Mouse (Mus musculus) lung, postnatal 0 days (tissue): ENCODE results near the gene Slc6a13. TPM values are rescaled to one million over a fixed set of nuclear protein-coding genes. Genes with fewer than 3 reads are reported as not detected.

Experiments used
- ATAC-seq: fragments of 200-750 bp; cut with Nextera tagmentation; 2 replicates; pipeline ENCODE4 v1.8.0; 2017; ENCODE audit warnings: moderate library complexity
- DNase-seq: peaks from one replicate; pipeline ENCODE4 v3.0.0-alpha.2; 2016; ENCODE audit warnings: low spot score
- H3K27ac ChIP-seq: fragments of 300-500 bp; sonication (generic); 2 replicates; pipeline ENCODE4 v1.5.1; 2014; ENCODE audit warnings: antibody characterized with exemption, mild to moderate bottlenecking, low read length, mixed read lengths
- H3K27me3 ChIP-seq: fragments of 300-500 bp; sonication (generic); replicated peaks from 2 replicates; pipeline ENCODE4 v1.6.1; 2014; ENCODE audit warnings: low read length, mixed read lengths; ENCODE audit not compliant: insufficient read depth
- H3K36me3 ChIP-seq: fragments of 300-500 bp; sonication (generic); 2 replicates; pipeline ENCODE4 v1.6.1; 2014; ENCODE audit warnings: low read length, mixed read lengths; ENCODE audit not compliant: insufficient read depth
- H3K4me1 ChIP-seq: fragments of 300-500 bp; sonication (generic); 2 replicates; pipeline ENCODE4 v1.6.1; 2014; ENCODE audit warnings: antibody characterized with exemption, low read depth, low read length, mixed read lengths; ENCODE audit not compliant: insufficient read depth
- H3K4me2 ChIP-seq: fragments of 300-500 bp; sonication (generic); replicated peaks from 2 replicates; pipeline ENCODE4 v1.6.1; 2014; ENCODE audit warnings: low read depth, mild to moderate bottlenecking, low read length, moderate library complexity, mixed read lengths
- H3K4me3 ChIP-seq: fragments of 300-500 bp; sonication (generic); 2 replicates; pipeline ENCODE4 v1.5.1; 2014; ENCODE audit warnings: low read depth, low read length
- H3K9ac ChIP-seq: fragments of 300-500 bp; sonication (generic); replicated peaks from 2 replicates; pipeline ENCODE4 v1.6.1; 2014; ENCODE audit warnings: low read depth, mild to moderate bottlenecking
- H3K9me3 ChIP-seq: fragments of 300-500 bp; sonication (generic); 2 replicates; pipeline ENCODE4 v1.6.1; 2016; ENCODE audit warnings: low read length, mixed read lengths
- CTCF ChIP-seq: IDR thresholded peaks from 2 replicates; pipeline ENCODE4 v1.5.1; 2016; ENCODE audit warnings: antibody characterized with exemption, mild to moderate bottlenecking
- EP300 ChIP-seq: IDR thresholded peaks from 2 replicates; pipeline ENCODE4 v1.6.1; 2016; ENCODE audit warnings: antibody characterized with exemption, mild to moderate bottlenecking, control low read depth
- WGBS: fragments of 180-500 bp; shearing (Covaris S2); extraction: QIAGEN DNeasy Blood & Tissue Kit; methylation state at CpG from one replicate; pipeline ENCODE4 v1.1.7; 2014; 5-methylcytosine and 5-hydroxymethylcytosine counted together
- microRNA-seq: library from miRNA; unstranded; fragments of <30 nt; microRNA quantifications from one replicate; pipeline ENCODE4, GENCODE M21; 2016
- polyA plus RNA-seq: library from polyadenylated mRNA; unstranded; fragments of >200 nt; fragmentation: Nextera tagmentation; extraction: Ambion mirVana; gene quantifications from 2 replicates; pipeline ENCODE4 v1.2.1, GENCODE M21; 2015

Slc6a13 gene
- polyA plus RNA-seq, 1 experiment from 2014 or later, result 0.26 TPM

DNA sequence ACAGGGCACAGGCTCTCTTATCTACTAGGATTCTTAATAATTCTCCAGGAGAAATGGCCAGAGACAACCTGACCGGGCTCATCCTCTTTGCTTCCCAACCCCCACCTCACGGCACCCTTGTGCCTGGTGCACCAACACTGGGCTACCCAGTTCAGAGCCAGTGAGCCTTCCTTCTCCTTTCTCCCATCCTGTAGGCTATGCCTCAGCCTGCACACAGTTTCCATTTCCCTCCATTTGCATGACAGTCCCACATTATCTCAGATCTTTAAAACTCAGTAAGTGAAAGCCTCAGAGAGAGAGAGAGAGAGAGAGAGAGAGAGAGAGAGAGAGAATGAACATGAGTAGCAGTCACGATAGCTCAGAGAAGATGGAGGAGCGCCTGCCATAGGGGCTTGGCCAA, 78.2 kb downstream of the Slc6a13 start:
- ATAC-seq, result no peak
- H3K27me3 ChIP-seq, result no peaks in the 10 kb centered on the region
- 61% methylated on average over 4 of the region's 4 CpGs for WGBS

DNA sequence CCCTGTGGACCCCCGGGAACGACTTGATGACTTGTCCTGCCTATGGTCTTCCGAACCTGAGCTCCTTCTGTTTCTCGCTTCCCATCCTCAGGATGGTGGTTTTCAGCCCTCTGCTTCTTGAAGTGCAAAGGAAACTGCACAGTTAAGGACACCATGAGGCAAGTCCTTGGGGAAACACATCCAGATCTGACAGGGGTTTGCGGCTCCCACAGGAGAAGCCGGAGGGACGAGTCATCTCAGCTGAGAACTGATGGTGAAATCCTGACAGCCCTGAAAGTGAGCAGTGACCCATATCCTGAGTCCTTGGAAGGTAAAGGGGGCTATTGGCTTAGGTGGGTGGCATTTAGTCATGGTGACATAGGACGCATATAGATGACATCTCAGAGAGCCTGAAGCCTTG, 80.5 kb downstream of the Slc6a13 start:
- H3K9me3 ChIP-seq, result no peaks in the 10 kb centered on the region
- H3K4me1 ChIP-seq, result no peaks in the 10 kb centered on the region
- no peak overlapping the region for H3K27ac ChIP-seq
- H3K27me3 ChIP-seq, result no peaks in the 10 kb centered on the region
- ATAC-seq, result no peak
- no peak for TF ChIP-seq EP300
- no peak for TF ChIP-seq CTCF
- H3K4me2 ChIP-seq, result no peak overlapping the region
- 74% methylated on average over 8 of the region's 8 CpGs for WGBS
- no peaks in the 10 kb centered on the region for H3K36me3 ChIP-seq
- H3K4me3 ChIP-seq, result no peak overlapping the region
- DNase-seq, result no peak
- no peak overlapping the region for H3K9ac ChIP-seq

More for the DNA sequence above, 78.2 kb downstream of the Slc6a13 start:
- no peaks in the 10 kb centered on the region for H3K36me3 ChIP-seq
- no peak overlapping the region for H3K9ac ChIP-seq
- TF ChIP-seq CTCF, result no peak
- no peak for TF ChIP-seq EP300
- H3K4me3 ChIP-seq, result no peak overlapping the region
- H3K4me2 ChIP-seq, result no peak overlapping the region
- H3K9me3 ChIP-seq, result no peaks in the 10 kb centered on the region
- H3K4me1 ChIP-seq, result no peaks in the 10 kb centered on the region
- no peak overlapping the region for H3K27ac ChIP-seq
- no peak for DNase-seq

DNA sequence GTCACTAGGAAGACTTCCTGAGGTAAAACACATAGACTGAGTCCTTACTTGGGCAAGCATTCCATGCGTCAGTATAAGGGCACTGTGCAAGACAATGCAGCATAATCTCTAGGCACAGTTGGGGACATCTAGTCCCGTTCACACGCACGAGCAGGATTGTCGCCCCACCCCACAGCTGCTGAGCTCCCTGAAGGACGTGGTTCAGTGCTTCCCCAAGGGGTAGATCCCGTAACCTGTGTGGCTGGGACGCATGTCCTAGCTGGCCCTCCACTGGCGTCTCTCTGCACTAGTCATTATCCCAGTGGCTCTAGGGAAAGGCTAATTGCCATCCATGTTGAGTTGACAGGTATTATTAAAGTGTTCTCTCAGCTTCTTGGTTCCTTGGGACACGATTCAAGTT, 82.0 kb downstream of the Slc6a13 start:
- ATAC-seq (no peak), DNase-seq (no peak)
- Histone ChIP-seq H3K4me2 (no peak overlapping the region), H3K27ac (no peak overlapping the region), H3K9ac (no peak overlapping the region), H3K27me3 (no peaks in the 10 kb centered on the region), H3K4me3 (no peak overlapping the region), H3K4me1 (no peaks in the 10 kb centered on the region), H3K36me3 (no peaks in the 10 kb centered on the region), H3K9me3 (no peaks in the 10 kb centered on the region)
- 51% methylated on average over 10 of the region's 10 CpGs for WGBS
- no peak for TF ChIP-seq EP300
- TF ChIP-seq CTCF, result no peak

DNA sequence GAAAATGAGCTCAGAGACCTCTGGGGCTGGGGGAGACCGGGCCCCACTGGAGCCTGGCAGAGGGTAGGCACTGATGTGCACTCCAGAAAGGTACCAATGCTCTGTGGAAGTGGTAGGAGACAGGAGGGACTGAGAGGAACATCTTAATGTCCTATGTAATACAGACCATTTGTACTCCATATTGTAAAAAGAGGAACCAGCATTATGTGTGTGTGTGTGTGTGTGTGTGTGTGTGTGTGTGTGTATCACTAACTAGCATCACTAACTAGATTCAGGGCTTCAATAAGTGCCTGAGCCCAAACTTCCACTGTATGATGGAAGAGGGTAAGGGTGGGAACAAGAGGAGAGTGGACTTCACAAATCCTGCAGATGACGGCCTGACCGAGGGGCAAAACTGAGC, 85.4 kb downstream of the Slc6a13 start:
- H3K36me3 ChIP-seq, result no peaks in the 10 kb centered on the region
- TF ChIP-seq CTCF (no peak), EP300 (no peak)
- no peaks in the 10 kb centered on the region for H3K27me3 ChIP-seq
- no peaks in the 10 kb centered on the region for H3K4me1 ChIP-seq
- H3K4me2 ChIP-seq, result no peak overlapping the region
- H3K4me3 ChIP-seq, result no peak overlapping the region
- H3K9me3 ChIP-seq, result no peaks in the 10 kb centered on the region
- no peak for ATAC-seq
- H3K9ac ChIP-seq, result no peak overlapping the region
- no peak for DNase-seq
- no peak overlapping the region for H3K27ac ChIP-seq
- 71% methylated on average over 3 of the region's 3 CpGs for WGBS

Small RNAs within 50 kb of the gene (microRNA-seq; reads per million reads assigned to microRNA genes)
- gene Gm24855, result not detected

Other genes with a start within 250 kb of the Slc6a13 start
- gene Mical3, start 169.2 kb upstream of the Slc6a13 start, polyA plus RNA-seq, result 12.6 and 12.8 TPM in 2 replicates
- 5.9 and 6.2 TPM in 2 replicates for gene Pex26, start 116.6 kb upstream of the Slc6a13 start, polyA plus RNA-seq
- 12.1 and 13.9 TPM in 2 replicates for gene Tuba8, start 89.5 kb upstream of the Slc6a13 start, polyA plus RNA-seq
- 27.0 and 30.4 TPM in 2 replicates for gene Usp18, start 54.3 kb upstream of the Slc6a13 start, polyA plus RNA-seq
- gene Slc6a12, start 42.8 kb downstream of the Slc6a13 start, polyA plus RNA-seq, result not detected in 2 replicates
- gene Iqsec3, start 173.5 kb downstream of the Slc6a13 start, polyA plus RNA-seq, result not detected in 2 replicates